Mouse (Mus musculus) B cell, adult 2 months (primary cell): ENCODE data around the gene Vkorc1l1.
"Not testable (repeated sequence)": the region's sequence is repeated elsewhere in the genome, so short reads cannot be mapped to it uniquely, and the experiment has no call there.

Experiments used
- DNase-seq, 2 experiments: peaks; one replicate each; pipeline ENCODE4 v3.0.0; 2022

Vkorc1l1 gene

GRCm38 (mm10) chr5:129941495-129942045 lies at the start of gene Vkorc1l1:
Vkorc1l1 (plus strand) TSS chr5:129941970.
- peak; percentile 99 for DNase-seq

DNA sequence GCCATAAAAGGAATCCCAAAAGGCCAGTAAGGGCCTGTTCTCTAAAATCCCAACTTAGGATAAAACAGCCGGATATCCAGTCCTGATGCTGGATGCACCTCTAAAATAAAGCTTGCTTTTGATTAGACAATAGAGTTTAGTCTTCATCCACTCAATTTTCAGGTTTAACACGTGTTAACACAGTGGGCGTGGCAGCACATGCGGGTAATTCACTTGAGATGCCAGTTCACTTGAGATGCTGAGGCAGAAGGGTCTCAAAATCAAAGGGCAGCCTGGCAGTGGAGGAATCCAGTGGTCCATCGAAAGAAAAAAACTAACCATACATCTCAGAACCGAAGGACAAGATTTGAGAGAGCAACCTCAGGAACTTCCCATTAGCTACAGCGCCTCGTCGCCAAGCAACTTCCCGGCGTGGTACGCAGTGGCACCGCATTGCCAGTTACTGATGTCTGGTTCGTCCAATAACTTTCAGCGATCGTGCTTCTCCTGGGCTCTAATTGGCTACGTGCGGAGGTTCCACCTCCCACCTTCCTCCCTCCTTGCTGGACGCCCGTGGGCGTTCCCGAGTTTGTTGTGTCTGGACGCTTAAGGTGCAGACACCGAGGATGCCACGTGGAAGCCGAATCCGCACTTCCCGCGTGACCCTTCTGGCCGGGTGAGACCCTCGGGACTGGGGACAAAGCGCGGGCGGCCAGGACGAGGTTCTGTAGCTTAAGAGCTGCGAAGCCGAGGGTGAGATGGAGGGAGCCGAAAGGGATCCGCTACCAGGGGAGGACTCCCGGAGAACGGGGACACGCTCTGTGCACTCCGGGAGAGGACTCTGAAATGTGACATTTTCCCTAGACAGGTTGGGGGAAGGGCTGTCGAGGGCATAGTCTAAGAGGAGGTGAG lies 46.3 kb upstream of the Vkorc1l1 start, which contains the start of gene Zbed5:
Gene Zbed5, plus strand, starts transcription at position 526 of the 891 bp plus-strand sequence.
- DNase-seq: peak; percentile 75 to 77

DNA sequence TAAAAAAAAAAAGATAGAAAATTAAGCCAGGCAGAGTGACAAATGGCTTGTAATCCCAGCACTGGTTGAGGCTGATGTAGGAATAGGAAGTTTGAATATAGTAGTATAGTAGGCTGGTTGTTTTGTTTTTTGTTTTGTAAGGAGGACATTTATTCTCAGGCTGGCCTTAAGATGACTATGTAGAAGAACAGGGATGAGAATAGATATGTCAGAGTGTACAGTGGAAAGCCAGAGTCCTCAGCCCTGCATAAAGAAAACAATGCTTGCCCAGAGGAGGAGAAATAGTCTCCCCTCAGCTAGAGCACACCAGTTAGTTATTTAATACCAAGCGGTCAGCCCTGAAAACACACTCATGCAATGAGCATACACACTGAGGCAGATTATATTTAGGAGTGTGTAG lies 43.3 kb upstream of the Vkorc1l1 start, which contains the start of gene Phkg1:
Gene Phkg1, minus strand, starts transcription at position 101 of the 400 bp plus-strand sequence.
- DNase-seq: no peak

- DNase-seq: no peak
These were observed 34.0 kb upstream of the Vkorc1l1 start for GRCm38 (mm10) chr5:129907775-129908174.

GRCm38 (mm10) chr5:129908242-129908965 lies 33.4 kb upstream of the Vkorc1l1 start, which contains the start of gene Nupr1l:
Nupr1l (plus strand) TSS chr5:129908540.
- DNase-seq: peak; percentile 77 to 79

GRCm38 (mm10) chr5:129909147-129909546 lies 32.6 kb upstream of the Vkorc1l1 start:
- no peak for DNase-seq

DNA sequence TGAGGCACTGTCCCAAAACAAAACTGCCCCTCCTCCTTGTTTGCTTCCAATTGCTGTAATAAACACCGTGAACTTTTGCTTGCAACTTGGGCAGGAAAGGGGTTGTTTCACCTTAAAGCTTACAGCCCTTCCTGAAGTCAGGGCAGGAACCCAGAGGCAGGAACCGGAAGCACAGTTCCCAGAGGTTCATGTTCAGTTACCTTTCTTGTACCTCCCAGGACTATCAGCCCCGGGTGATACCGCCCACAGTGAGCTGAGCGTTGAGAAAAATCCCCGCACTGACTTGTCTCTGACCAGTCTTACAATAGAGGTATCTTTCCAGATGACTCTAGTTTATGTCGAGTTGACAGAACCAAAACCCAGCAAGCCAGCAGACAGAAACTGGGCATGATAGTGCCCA lies 32.2 kb upstream of the Vkorc1l1 start:
- DNase-seq: no peak

DNA sequence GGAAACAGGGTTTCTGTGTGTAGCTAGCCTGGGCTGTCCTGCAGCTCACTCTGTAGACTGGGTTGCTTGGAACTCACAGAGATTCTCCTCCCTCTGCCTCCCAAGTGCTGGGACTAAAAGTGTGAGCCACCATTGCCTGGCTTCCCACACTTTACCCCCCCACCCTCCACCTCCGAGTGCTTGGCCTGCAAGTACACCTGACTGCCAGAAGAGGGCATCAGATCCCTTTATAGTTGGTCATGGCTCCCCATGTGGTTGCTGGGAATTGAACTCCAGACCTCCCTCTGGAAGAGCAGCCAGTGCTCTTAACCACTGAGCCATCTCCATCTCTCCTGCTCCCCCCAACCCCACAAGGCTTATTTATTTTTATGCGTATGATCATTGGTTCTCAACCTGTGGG lies 27.7 kb upstream of the Vkorc1l1 start:
- peak; percentile 47 to 50 for DNase-seq

- not testable (repeated sequence) for DNase-seq
These were observed 26.3 kb upstream of the Vkorc1l1 start for GRCm38 (mm10) chr5:129915491-129915890.

GRCm38 (mm10) chr5:129918065-129918651 lies 23.6 kb upstream of the Vkorc1l1 start:
- DNase-seq: no peak

DNA sequence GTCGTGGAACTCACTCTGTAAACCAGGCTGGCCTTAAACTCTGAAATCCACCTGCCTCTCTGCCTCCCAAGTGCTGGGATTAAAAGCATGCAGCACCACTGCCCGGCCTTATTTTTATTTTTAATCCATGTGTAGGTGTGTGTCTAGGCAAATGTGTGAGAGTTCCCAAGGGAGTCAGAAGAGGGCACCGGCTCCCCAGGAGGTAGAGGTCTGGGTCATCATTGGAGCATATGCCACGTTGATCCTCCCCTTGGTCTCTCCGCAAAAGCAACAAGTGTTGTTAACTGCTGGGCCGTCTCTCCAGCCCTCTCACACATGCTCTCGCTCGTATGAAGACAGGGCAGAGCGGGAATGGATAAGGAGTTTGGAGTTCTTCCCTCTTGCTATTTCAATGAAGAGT lies 23.0 kb upstream of the Vkorc1l1 start:
- no peak for DNase-seq

DNA sequence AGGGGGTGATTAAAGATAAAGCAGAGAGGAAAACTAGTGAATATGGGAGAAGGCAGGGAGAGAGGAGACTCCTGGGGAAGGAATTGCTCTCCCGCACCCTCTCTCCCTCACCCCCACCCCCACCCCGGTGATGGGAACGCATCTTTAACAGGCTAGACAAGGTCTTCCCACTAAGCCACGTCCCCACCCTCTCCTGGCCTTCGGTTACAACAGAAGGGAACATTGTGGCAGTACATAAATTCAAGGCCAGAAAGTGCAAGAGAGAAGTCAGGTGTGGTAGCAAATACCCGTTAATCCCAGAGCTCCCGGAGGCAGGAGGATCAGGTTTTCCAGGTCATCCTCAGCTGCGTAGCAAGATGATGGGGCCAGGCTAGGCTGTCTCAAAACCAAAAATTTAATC lies 22.4 kb upstream of the Vkorc1l1 start:
- no peak for DNase-seq

- DNase-seq: no peak
These were observed 19.8 kb upstream of the Vkorc1l1 start for GRCm38 (mm10) chr5:129921972-129922371.

DNA sequence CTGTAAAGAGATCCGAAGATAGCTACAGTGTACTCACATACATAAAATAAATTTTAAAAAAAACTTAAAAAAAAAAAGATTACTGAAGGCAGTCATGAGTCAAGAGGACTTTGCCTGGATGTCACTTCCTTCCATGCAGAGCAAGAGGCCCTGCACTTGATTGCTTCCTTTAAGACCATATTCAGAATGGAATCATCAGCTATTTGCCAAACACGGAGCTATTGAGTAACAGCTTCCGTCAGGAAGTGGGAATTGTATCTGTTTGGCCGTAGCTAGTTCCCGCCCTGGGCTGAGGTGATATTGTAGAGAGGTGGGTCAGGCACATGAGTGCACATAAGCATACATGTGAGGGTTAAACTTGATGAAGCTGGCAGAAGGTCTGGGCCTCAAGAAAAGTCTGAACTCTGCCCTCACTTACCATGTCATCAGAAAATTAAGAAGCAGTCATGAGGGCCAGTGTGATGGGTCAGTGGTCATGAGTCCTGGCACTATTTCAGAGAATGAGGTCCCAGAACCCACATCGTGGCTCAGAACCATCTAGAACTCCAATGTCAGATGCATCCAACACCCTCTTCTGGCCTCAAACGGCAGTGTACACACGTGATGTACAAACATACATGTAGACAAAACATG lies 16.8 kb upstream of the Vkorc1l1 start:
- DNase-seq: no peak

DNA sequence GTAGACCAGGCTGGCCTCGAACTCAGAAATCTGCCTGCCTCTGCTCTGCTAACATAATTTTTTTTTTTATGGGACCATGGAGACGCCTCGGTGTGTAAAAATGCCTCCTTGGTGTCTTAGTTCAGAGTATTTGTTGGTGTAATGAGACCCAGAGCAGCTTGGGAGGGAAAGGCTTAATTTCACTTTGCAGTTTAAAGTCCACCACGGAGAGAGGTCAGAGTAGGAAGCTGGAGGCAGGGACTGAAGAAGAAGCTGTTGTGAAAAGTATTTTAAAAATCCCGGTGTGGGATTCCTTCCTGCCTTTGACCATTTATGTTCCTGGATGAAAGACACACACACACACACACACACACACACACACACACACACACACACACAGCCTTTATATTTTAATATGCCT lies 15.8 kb upstream of the Vkorc1l1 start:
- no peak for DNase-seq

DNA sequence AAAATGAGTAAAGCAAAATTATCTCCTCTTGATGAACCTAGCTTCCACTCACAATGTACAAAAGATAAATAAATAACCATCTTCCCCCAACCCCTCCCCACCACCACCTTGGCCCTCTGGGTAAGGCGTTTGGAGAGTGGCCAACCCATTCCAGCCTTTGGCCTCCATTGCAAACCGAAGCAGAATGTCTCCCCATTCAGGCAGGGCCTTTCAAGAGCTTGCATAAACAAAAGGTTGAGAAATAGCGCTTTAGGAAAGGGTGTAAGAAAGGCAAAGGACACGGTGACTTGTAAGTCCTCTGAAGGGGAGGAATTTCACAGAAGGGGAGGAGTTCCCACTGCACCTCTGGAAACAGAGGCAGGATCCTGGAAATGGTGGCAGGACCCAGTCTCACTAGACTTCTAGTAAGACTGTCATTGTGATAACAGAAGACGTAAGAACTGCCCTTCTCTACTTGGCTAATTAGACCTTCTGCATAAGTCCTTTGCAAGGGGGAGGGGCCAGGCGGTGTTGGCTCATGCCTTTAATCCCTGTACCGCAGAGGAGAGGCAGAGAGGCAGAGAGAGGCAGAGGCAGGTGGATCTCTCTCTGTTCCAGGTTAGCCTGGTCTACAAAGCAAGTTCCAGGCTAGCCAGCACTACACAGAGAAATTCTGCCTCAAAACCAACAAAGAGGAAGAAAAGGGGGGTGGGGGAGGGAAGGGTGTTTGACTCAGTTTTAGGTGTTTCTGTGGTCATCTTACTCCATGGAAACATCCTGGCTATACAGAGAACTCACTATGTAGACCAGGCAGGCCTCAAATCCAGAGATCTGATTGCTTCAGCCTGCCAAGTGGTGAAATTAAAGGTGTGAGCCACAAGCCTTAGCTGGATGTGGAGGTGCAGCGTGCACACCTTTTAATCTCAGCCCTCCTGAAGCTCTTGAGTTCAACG lies 11.6 kb upstream of the Vkorc1l1 start:
- no peak for DNase-seq

DNA sequence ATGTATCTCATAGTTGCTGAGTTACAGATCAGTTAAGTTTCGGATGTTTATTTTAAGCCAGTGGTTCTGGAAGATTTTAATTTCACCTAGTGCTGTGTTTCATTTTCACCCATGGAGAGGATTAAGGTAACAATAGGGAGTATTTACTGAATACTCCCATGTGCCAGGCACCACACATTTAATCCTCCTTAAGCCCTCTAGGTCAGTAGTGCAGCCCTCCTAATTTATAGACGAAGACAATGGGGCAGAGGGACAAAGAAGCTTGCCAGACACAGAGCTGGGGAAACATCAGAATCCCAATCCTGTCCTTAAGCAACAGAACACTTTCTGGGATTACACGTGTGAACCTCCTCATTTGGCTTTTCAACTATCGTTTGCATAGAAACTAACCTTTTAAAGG lies 4.8 kb upstream of the Vkorc1l1 start:
- no peak for DNase-seq

GRCm38 (mm10) chr5:129940281-129940680 lies 1.5 kb upstream of the Vkorc1l1 start:
- no peak for DNase-seq

DNA sequence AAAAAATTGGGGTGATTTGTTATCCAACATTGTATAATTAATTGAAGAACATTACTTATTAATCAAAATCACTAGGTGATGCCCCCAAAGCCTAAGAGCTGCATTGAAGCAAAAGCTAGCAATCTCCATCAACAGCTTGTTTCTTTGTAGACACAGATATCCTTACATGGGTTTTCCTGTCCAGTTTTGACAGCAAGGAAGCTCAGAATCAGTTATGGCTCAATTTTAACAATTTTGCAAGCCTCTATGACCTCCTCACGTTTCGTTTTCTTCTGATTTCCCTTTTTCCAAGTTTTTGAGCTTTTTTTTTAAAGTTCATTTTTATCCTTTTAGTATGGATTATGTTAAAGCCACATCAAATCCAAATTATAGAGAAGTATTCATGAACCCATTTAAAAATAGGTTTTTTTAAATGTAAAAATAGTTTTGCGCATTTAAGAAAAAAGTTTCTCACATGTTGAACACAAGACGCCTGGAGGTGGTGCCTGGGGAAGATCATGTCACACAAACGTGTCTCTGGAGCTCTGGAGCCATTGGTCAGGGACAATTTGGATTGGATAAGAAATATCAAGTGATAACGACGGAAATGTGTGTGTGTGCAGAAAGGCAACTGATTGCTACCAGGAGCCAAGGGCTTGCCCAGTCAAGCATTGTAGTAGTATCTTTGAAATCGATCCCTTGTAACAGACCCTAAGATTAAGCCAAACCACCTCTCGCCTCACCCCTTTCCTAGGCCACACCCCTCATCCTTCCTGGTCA lies 855 bp upstream of the Vkorc1l1 start:
- DNase-seq: no peak
